Mouse (Mus musculus): ENCODE data around the gene Sdhaf1.
A peak's percentile ranks its signal among the peaks of the same experiment; 100 is the strongest.

The Sdhaf1 gene

GRCm38 (mm10) chr7:30293795-30294194 lies 29.9 kb downstream of the Sdhaf1 start:
- no peak for DNase-seq (ENCODE audit: low read depth)

- no peak for DNase-seq (ENCODE audit: low read depth)
Measured at GRCm38 (mm10) chr7:30291215-30292131, 32.2 kb downstream of the Sdhaf1 start, which contains the start of gene Clip3. Gene Clip3, plus strand, starts transcription at chr7:30291728.

DNA sequence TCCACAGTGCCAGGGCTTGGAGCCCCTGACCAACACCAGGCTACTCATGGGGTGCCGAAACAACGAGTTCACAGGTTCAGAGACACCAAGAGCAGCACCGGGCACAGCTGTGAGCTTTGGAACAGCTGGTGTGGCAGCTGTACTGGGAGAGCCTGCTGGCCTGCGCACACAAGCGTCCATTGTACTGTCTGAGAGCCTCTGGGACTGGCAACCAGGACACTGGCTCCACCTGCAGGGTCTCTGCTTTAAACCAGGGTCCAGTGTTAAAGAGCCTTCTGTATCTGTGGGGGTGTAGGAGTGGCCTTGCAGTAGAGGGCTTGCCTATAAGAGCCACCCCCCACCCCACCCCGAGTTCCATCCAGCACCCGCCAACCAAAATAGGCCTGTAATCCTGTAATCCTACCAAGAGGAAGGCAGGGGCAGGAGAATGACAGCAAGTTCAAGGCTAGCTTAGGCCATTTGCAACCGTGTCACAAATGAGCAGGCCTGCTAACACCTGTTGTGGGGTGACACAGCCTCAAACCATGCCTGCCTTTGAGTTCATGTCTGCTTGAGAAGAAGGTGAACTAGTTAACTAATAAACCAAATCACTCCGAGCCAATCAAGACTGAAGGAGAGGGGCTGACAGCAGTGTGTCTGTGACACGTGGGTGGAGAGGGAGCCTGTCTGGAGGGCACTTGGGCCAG lies 33.8 kb downstream of the Sdhaf1 start:
- DNase-seq (ENCODE audit: low read depth), result no peak

DNA sequence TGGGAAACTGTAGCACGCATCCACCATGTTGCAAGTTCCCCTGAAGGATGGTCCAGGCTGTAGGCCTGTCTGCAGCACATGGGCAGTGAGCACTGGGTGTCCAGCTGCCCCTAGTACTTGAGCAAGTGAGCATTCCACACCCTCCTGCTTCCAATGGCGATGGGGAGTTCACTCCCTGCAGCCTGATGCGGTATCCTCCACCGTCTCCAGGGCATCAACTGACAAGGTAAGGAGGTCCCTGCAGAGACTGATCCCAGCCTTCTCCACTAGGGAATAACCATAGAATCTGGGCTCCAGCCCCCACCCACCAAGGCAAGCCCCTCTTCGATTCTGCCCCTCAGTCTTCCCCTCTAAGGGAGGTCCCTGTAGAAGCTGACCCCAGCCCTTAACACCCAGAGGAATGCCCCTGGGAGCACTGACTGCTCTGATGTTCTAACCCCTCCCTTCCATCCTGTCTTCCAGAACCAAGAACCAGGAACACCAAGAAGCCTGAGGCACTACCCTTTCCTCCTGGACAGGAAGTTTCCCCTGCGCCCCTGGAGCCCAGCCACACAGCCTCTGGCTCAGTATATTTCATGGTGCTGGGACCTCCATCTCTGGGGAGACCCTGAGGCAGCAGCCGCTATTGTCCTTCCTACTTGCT lies 34.5 kb downstream of the Sdhaf1 start:
- DNase-seq (ENCODE audit: low read depth), result no peak

DNA sequence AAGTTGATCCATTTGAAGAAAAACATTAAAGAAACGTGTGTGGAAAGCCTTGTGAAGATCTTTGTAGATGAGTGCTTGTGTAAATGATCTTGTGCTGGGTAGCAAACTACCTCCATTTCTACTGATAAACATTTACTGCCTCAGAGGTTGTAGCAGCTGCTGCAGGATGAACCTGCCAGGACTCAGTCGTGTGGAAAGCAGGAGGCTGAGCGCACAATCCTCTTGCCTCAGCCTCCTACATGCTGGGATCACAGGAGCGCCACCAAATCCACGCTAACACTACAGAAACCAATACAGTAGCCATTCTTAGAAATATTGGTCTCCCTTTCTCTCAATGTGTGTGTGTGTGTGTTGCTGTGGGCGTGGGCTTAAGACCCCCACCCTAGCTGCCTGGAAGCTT lies 35.6 kb downstream of the Sdhaf1 start:
- no peak for DNase-seq (ENCODE audit: low read depth)

DNA sequence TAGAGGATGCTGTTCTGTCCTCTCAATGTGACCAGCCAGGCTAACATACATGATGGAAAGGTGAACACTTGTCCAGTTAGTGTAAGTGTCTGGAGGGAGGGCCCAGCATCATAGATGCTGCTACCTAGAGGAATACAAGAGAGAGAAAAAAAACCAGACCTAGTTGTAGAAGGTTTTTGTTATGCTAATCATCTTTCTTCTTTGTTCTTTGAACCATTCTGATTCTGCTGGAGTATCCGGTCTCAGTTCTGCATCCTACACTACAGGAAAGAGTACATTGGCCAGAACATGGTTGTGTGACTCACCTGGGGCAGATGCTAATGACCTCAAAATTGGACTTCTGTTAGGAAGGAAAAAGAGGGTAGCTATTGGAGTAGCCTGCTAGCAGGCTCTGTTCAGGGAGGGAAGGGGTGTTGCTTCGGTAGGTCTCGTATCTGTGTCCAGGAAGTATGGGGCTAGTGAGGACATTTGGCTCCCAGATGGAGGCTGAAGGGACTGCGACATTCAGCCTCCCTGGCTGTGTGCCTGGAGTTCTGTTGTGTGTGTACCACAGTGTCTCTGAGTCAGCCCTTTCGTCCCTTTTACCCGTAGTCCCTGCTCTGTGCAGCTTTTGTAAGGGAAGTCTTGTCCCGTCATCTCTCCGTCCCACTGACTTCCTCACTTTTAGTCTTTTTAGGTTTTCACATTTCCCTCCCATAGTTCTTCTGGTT lies 36.8 kb downstream of the Sdhaf1 start:
- no peak for DNase-seq (ENCODE audit: low read depth)

- DNase-seq (ENCODE audit: low read depth), result no peak
Measured at GRCm38 (mm10) chr7:30282740-30283139, 41.0 kb downstream of the Sdhaf1 start.

- DNase-seq (ENCODE audit: low read depth), result no peak
Measured at GRCm38 (mm10) chr7:30281522-30281921, 42.2 kb downstream of the Sdhaf1 start.

- peak; percentile 92 for DNase-seq (ENCODE audit: low read depth)
Measured at GRCm38 (mm10) chr7:30280670-30281138, 43.0 kb downstream of the Sdhaf1 start.

- DNase-seq (ENCODE audit: low read depth), result peak; percentile 96
Measured at GRCm38 (mm10) chr7:30279951-30280669, 43.6 kb downstream of the Sdhaf1 start, which contains the start of the genes Thap8 and Wdr62. Gene Thap8, plus strand, starts transcription at chr7:30280094. Gene Wdr62, minus strand, starts transcription at chr7:30280419.

DNA sequence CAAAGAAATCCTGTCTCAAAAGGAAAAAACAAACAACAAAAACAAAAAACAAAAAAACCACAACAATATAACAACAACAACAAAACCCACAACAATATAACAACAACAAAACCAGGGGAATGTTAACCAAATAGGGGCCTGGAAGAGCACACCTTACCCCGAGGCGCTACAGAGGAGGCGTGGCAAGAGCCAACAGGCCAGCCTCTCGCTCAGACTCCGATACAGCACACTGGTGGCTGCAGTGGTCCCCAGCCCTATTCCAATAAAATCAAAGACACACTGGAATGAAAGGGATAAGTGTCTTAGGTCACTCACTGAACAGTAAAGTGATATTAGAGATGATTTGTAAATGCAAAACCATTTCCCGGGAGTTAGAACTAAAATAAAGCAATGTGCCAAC lies 44.2 kb downstream of the Sdhaf1 start:
- no peak for DNase-seq (ENCODE audit: low read depth)

DNA sequence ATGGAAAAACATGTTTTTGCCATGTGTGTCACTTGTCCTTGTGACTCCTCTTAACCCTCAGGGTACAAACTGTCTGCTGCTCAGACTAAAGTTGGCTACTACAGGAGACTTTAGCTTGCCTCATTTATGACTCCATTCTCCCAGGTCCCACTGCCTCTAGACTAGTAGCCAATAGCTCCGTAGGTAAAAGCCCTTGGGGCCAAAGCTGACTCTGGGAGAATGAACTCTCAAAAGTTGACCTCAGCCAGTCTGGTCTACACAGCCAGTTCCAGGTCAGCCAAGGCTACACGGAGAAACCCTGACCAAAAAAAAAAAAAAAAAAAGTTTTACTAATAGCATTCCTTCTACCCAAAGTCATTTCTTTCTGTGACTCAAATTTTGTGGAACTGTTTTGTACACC lies 44.8 kb downstream of the Sdhaf1 start:
- DNase-seq (ENCODE audit: low read depth), result peak; percentile 7

GRCm38 (mm10) chr7:30274383-30274782 lies 49.3 kb downstream of the Sdhaf1 start:
- DNase-seq (ENCODE audit: low read depth), result no peak
